8 mouse cellular contexts compared by ENCODE assay signal in the genomic region with DNA sequence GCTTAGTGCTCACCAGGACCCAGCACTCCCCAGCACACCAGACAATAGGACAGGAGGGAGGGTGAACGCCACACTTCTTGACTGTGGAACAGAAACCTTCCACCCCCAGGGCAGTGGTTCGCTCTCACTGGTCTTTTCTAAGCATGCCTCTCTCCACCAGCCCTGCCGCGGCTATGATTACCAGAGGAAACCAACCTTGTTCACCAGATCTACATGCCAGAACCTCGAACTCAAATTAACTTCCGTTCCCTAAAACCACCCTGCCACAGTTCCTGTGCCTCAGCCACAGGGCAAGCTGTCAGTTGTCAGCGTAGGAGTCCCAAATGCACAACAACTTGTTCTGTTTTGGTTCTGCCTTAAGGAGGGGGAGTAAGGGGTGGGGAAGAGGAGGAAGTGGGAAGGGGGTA. TPM values are rescaled to one million over a fixed set of nuclear protein-coding genes. Genes with fewer than 3 reads are reported as not detected.
DNase-seq lines count a peak whose midpoint lies in the region; ATAC-seq and TF ChIP-seq lines count a peak whose summit lies in the region.

No protein-coding gene starts in this region.

- H3K27ac ChIP-seq in stomach, embryonic 15.5 days = no peak overlapping the region
- no peak overlapping the region for H3K27ac ChIP-seq in stomach, postnatal 0 days (replicated peaks)
- H3K27ac ChIP-seq in forebrain, embryonic 13.5 days = no peak overlapping the region
- no peak overlapping the region for H3K27ac ChIP-seq in liver, embryonic 14.5 days

- DNase-seq in stomach, postnatal 0 days (ENCODE audit: low spot score) = no peak
- no peak for DNase-seq in liver, embryonic 14.5 days (ENCODE audit: low read depth in 3 of 3, low spot score in 3 of 3)
- DNase-seq in skeletal muscle tissue, adult 2 months (ENCODE audit: low read depth, low spot score) = peak; percentile 2
- DNase-seq in right cerebral cortex, adult 18-20 months = no peak
- no peak for DNase-seq in urinary bladder, postnatal 10 days (ENCODE audit: low spot score)
- DNase-seq in kidney, postnatal 10 days = no peak

- TF ChIP-seq EP300 in stomach, postnatal 0 days (optimal IDR thresholded peaks at IDR 0.05) = no peak
- no peak for TF ChIP-seq EP300 in liver, embryonic 14.5 days (IDR thresholded peaks at IDR 0.05; ENCODE audit: low read depth)

- no peaks in the 10 kb centered on the region for H3K27me3 ChIP-seq in stomach, embryonic 15.5 days (replicated peaks)
- no peaks in the 10 kb centered on the region for H3K27me3 ChIP-seq in stomach, postnatal 0 days (ENCODE audit: control insufficient read depth, insufficient read depth, low read length)
- H3K27me3 ChIP-seq in forebrain, embryonic 13.5 days = no peaks in the 10 kb centered on the region
- H3K27me3 ChIP-seq in liver, embryonic 14.5 days (ENCODE audit: control insufficient read depth, insufficient read depth, low read length) = no peaks in the 10 kb centered on the region

- H3K4me3 ChIP-seq in stomach, embryonic 15.5 days (replicated peaks) = no peak overlapping the region
- H3K4me3 ChIP-seq in stomach, postnatal 0 days (ENCODE audit: low read depth, low read length) = no peak overlapping the region
- no peak overlapping the region for H3K4me3 ChIP-seq in forebrain, embryonic 13.5 days
- H3K4me3 ChIP-seq in liver, embryonic 14.5 days (ENCODE audit: insufficient read depth in 1 of 2, low read depth in 2 of 2, low read length in 2 of 2) = peak overlapping the region in 1 of 2 experiments; percentile 24; a peak in 2 of 4 replicates

- ATAC-seq in stomach, embryonic 15.5 days (ENCODE audit: insufficient read depth, low FRiP score, low read depth) = no peak
- no peak for ATAC-seq in stomach, postnatal 0 days (ENCODE audit: low FRiP score, low TSS enrichment)
- ATAC-seq in forebrain, embryonic 13.5 days = no peak
- ATAC-seq in liver, embryonic 14.5 days (ENCODE audit: insufficient read depth) = no peak

- no peaks in the 10 kb centered on the region for H3K9me3 ChIP-seq in stomach, embryonic 15.5 days
- no peaks in the 10 kb centered on the region for H3K9me3 ChIP-seq in stomach, postnatal 0 days (ENCODE audit: control insufficient read depth, low read length)
- H3K9me3 ChIP-seq in forebrain, embryonic 13.5 days (replicated peaks) = no peaks in the 10 kb centered on the region
- no peaks in the 10 kb centered on the region for H3K9me3 ChIP-seq in liver, embryonic 14.5 days (ENCODE audit: control insufficient read depth, low read length)

- no peak overlapping the region for H3K9ac ChIP-seq in stomach, embryonic 15.5 days
- no peak overlapping the region for H3K9ac ChIP-seq in stomach, postnatal 0 days (ENCODE audit: low read length)
- H3K9ac ChIP-seq in forebrain, embryonic 13.5 days = no peak overlapping the region
- no peak overlapping the region for H3K9ac ChIP-seq in liver, embryonic 14.5 days (replicated peaks)

- peak overlapping the region; percentile 27; the same call in 1 of the 2 replicates for H3K4me2 ChIP-seq in stomach, embryonic 15.5 days
- H3K4me2 ChIP-seq in stomach, postnatal 0 days (replicated peaks; ENCODE audit: low read depth) = no peak overlapping the region
- peak overlapping the region; percentile 5; the same call in 1 of the 2 replicates for H3K4me2 ChIP-seq in forebrain, embryonic 13.5 days
- peak overlapping the region; percentile 39 for H3K4me2 ChIP-seq in liver, embryonic 14.5 days (ENCODE audit: low read depth)

- no peaks in the 10 kb centered on the region for H3K36me3 ChIP-seq in stomach, embryonic 15.5 days
- no peaks in the 10 kb centered on the region for H3K36me3 ChIP-seq in stomach, postnatal 0 days (ENCODE audit: control insufficient read depth, insufficient read depth, low read length)
- H3K36me3 ChIP-seq in forebrain, embryonic 13.5 days (ENCODE audit: poor library complexity, severe bottlenecking) = no peaks in the 10 kb centered on the region
- H3K36me3 ChIP-seq in liver, embryonic 14.5 days (replicated peaks; ENCODE audit: control insufficient read depth, insufficient read depth, low read depth) = no peaks in the 10 kb centered on the region

- 9% methylated on average over 7 of the region's 7 CpGs for WGBS in stomach, embryonic 15.5 days
- 4% methylated on average over 7 of the region's 7 CpGs for WGBS in stomach, postnatal 0 days
- WGBS in forebrain, embryonic 13.5 days = 7% methylated on average over 7 of the region's 7 CpGs
- 6% methylated on average over 7 of the region's 7 CpGs for WGBS in liver, embryonic 14.5 days (ENCODE audit: insufficient replicate concordance)

- no peaks in the 10 kb centered on the region for H3K4me1 ChIP-seq in stomach, embryonic 15.5 days
- H3K4me1 ChIP-seq in stomach, postnatal 0 days (replicated peaks; ENCODE audit: control insufficient read depth, insufficient read depth) = no peaks in the 10 kb centered on the region
- H3K4me1 ChIP-seq in forebrain, embryonic 13.5 days = no peaks in the 10 kb centered on the region; the same call in 1 of the 2 replicates
- H3K4me1 ChIP-seq in liver, embryonic 14.5 days (replicated peaks; ENCODE audit: control insufficient read depth in 2 of 2, insufficient read depth in 2 of 2, low read length in 1 of 2) = peaks cover 0 to 4% of the 10 kb centered on the region in 2 experiments; a peak in 1 of 4 replicates

- no peak for TF ChIP-seq CTCF in stomach, postnatal 0 days (IDR thresholded peaks at IDR 0.05; ENCODE audit: low read depth)
- no peak for TF ChIP-seq CTCF in liver, embryonic 14.5 days (IDR thresholded peaks at IDR 0.05; ENCODE audit: low read depth)

RNA-seq across cellular contexts. Expression of a gene that starts 12.4 kb away (rescaled TPM):
- not detected in 2 replicates for polyA plus RNA-seq in stomach, embryonic 15.5 days (2015; fragmentation: Nextera tagmentation; extraction: Ambion mirVana)
- not detected in 2 replicates for polyA plus RNA-seq in stomach, postnatal 0 days (2015; fragmentation: Nextera tagmentation; extraction: Ambion mirVana)
- polyA plus RNA-seq in forebrain, embryonic 13.5 days (2015; fragmentation: Nextera tagmentation; extraction: Ambion mirVana) = not detected in 2 replicates
- not detected in 2 replicates for polyA plus RNA-seq in liver, embryonic 14.5 days (2012; rRNA removed)
- not detected in 2 replicates for polyA plus RNA-seq in liver, embryonic 14.5 days (2014; fragmentation: Nextera tagmentation; extraction: Ambion mirVana)

RNA-seq across cellular contexts. Expression of a gene that starts 24.9 kb away (rescaled TPM):
- 0.30 and 0.69 TPM in 2 replicates for polyA plus RNA-seq in stomach, embryonic 15.5 days (2015; fragmentation: Nextera tagmentation; extraction: Ambion mirVana)
- 1.6 and 1.9 TPM in 2 replicates for polyA plus RNA-seq in stomach, postnatal 0 days (2015; fragmentation: Nextera tagmentation; extraction: Ambion mirVana)
- polyA plus RNA-seq in forebrain, embryonic 13.5 days (2015; fragmentation: Nextera tagmentation; extraction: Ambion mirVana) = not detected in 2 replicates
- polyA plus RNA-seq in liver, embryonic 14.5 days (2012; rRNA removed) = not detected in 2 replicates
- not detected in 2 replicates for polyA plus RNA-seq in liver, embryonic 14.5 days (2014; fragmentation: Nextera tagmentation; extraction: Ambion mirVana)

RNA-seq across cellular contexts. Expression of a gene that starts 50.2 kb away (rescaled TPM):
- polyA plus RNA-seq in stomach, embryonic 15.5 days (2015; fragmentation: Nextera tagmentation; extraction: Ambion mirVana) = not detected in 2 replicates
- polyA plus RNA-seq in stomach, postnatal 0 days (2015; fragmentation: Nextera tagmentation; extraction: Ambion mirVana) = 0.11 TPM in 1 of 2 replicates, not detected in the other
- not detected in 2 replicates for polyA plus RNA-seq in forebrain, embryonic 13.5 days (2015; fragmentation: Nextera tagmentation; extraction: Ambion mirVana)
- polyA plus RNA-seq in liver, embryonic 14.5 days (2012; rRNA removed) = not detected in 2 replicates
- not detected in 2 replicates for polyA plus RNA-seq in liver, embryonic 14.5 days (2014; fragmentation: Nextera tagmentation; extraction: Ambion mirVana)

RNA-seq across cellular contexts. Expression of a gene that starts 51.0 kb away (rescaled TPM):
- 28.8 and 33.1 TPM in 2 replicates for polyA plus RNA-seq in stomach, embryonic 15.5 days (2015; fragmentation: Nextera tagmentation; extraction: Ambion mirVana)
- polyA plus RNA-seq in stomach, postnatal 0 days (2015; fragmentation: Nextera tagmentation; extraction: Ambion mirVana) = 26.9 and 29.4 TPM in 2 replicates
- polyA plus RNA-seq in forebrain, embryonic 13.5 days (2015; fragmentation: Nextera tagmentation; extraction: Ambion mirVana) = 3.6 and 5.8 TPM in 2 replicates
- polyA plus RNA-seq in liver, embryonic 14.5 days (2012; rRNA removed) = 12.6 and 26.4 TPM in 2 replicates
- 18.3 and 23.8 TPM in 2 replicates for polyA plus RNA-seq in liver, embryonic 14.5 days (2014; fragmentation: Nextera tagmentation; extraction: Ambion mirVana)
